Mouse (Mus musculus): ENCODE results near the gene Sec14l2.

The Sec14l2 gene

DNA sequence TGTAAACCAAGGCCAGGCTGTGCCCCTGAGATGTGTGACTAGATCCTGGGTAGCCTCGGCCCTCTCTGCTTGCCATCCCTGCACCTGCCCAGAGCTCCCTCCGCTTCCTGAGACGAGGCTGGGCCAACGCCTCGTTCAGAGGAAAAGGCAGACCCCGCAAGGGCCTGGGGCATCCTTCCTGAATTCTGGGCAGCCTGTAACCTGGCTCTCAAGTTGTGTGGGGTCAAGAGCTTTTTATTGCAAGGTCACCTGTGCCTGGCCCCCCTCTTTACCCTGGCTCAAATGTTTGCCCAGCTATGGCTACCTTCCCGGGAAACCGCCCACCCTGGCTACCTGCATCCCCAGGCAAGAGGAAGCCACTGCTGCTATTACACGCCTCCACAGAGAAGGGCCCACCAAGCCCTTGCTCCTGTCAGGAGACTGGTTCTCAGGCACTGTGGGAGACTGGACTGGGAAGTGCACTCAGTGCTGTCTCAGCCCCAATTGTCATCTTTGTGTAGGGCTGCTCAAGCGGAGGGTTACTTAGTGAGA, 26.1 kb downstream of the Sec14l2 start:
- no peak for DNase-seq

DNA sequence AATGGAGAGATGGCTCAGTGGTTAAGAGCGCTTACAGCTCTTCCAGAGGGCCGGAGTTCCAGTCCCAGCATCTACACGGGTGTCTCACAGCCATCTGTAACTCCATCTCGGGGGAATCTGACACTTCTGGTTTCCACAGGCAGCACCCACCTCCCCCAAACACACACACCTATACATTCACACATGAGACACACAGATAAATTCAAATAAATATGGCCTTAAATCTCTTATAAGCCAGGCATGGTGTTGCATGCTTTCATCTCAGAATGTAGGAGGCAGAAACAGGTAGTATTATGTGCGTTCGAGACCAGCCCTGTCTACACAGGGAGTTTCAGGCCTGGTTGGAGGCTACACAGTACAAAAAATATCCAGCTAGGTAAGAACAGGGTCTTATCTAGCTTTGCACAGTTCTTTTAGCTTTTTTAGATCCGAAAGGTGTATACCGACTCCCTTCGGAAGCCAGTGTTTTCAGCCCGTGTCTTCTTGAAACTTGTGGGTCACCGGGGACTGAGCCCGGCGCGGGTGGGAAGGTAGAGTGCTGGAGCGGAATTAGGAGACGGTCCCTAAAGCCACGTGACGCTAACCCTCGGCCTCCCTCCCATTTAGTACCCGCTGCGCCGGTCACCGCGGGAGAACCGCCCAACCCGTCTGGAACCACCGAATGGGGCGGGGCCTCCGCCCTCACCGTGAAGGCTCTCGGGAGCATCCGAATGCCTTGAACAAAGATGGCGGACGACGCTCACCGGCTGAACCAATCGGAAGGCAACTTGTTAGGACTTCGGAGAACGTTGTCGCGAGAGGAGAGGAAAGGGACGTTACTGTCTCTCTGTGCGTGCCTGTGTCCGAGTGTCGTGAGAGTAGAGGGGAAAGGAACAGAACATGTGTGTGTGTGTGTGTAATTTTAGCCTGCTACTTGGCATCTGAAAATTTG, 26.9 kb downstream of the Sec14l2 start:
- peak; percentile 99 for DNase-seq

GRCm38 (mm10) chr11:4095171-4096053, 27.8 kb downstream of the Sec14l2 start, which contains the start of gene Mtfp1:
Gene Mtfp1 (minus strand): TSS chr11:4095445.
- DNase-seq: peak; percentile 56

DNA sequence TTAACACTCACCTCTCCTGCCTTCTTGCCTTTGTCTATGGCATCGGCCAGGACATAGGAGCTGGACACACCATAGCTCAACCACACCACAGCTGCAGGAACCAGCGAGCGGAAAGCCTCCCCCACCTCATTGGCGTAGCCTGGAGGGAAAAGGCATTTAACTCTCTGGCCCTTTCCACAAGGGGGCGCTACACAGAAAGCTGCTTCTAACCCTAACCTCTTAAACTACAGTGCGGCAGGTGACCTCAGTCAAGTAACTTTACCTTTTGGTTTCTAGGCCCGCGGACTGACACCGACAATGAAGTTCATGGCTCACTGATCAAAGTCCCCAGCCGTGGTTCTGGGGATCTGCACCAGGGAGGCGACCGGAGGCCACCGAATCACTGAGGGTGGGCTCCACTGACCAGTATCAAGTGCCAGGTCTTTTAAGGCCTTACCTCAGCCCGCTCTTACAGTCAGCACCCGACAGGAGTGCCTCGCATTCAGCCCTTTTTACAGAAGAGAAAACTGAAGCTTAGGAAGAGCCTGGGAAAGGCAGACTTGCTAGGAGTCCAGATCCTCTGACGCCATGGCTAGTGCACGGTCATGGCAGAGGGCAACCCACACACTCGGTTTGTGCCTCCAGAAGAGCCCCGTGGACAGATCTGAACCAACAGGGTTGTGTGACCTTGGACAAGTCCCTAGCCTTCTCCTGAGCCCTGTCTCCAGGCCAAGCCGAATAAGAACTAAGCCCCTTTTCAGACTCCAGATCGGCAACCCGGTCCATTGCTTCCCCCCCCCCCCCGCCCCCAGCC, 28.6 kb downstream of the Sec14l2 start:
- DNase-seq: peak; percentile 81

GRCm38 (mm10) chr11:4093459-4094377, 29.5 kb downstream of the Sec14l2 start:
- DNase-seq: no peak

GRCm38 (mm10) chr11:4087267-4087666, 35.9 kb downstream of the Sec14l2 start:
- DNase-seq: no peak

GRCm38 (mm10) chr11:4086246-4086645, 37.0 kb downstream of the Sec14l2 start:
- no peak for DNase-seq

GRCm38 (mm10) chr11:4083316-4084078, 39.7 kb downstream of the Sec14l2 start:
- peak; percentile 80 for DNase-seq

DNA sequence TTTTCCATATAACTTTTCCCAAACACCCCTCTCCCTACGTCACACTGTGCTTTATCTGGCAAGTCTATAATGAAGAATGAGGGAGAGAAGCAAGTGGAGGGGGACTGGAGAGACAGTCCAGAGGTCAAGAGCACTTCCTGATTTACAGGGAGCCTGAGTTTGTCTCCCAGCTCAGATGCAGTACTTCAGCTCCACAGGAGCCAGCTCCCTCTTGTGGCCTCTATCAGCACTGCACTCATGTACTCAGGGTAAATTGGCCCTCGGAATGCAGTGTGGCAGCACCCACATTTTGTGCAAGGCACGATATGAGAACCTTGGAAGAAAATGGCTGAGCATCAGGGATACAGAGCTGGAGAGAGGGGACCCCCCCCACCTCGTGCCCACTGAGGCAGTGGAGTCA, 43.0 kb downstream of the Sec14l2 start:
- DNase-seq: peak; percentile 75

DNA sequence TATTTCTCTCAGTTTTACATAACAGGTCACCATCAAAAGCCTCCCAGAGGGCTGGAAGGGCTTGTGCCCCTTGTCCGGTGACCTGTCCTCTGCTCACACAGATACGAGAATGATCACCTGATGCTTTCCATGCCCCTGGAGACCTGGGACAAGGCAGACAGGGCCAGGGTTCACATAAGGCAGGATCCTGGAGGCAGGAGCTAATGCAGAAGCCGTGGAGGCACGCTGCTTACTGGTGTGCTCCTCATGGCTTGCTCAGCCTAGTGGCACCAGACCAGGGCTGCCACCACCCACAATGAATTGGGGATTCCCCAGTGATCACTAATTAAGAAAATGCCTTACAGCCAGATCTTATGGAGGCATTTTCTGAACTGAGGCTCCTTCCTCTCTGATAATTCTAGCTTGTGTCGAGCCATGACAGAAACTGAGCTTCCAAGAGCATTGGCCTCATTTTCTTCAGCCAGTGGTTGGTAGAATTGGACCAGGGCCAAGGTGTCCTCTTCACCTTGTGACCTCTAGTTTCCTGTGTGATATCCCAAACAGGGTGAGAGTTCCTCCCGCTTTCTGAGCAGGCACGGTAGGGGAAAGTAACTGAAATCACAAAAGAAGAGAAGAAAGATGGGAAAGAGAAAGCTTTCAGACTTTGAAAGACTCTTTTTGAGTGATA, 44.8 kb downstream of the Sec14l2 start:
- no peak for DNase-seq

DNA sequence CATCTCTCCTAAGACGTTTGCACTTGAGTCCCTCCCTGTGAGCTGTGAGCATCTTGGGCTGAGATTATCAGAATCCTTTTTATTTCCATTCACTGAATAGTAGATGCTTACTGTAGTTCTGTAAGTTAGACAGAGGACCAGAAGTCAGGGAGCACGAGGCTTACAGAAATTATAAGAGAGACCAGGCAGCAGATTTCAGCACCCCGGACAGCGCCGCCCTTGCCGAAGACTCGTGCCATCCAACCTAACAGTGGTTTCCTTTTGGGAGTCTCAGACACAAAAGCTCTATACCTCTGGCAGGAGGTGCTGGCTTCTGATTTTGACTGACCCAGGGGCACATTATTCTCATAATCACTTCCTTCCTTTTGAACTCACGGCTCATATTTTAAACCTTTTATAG, 46.6 kb downstream of the Sec14l2 start:
- DNase-seq: peak; percentile 62

GRCm38 (mm10) chr11:4069664-4070063, 53.6 kb downstream of the Sec14l2 start:
- DNase-seq: no peak

DNA sequence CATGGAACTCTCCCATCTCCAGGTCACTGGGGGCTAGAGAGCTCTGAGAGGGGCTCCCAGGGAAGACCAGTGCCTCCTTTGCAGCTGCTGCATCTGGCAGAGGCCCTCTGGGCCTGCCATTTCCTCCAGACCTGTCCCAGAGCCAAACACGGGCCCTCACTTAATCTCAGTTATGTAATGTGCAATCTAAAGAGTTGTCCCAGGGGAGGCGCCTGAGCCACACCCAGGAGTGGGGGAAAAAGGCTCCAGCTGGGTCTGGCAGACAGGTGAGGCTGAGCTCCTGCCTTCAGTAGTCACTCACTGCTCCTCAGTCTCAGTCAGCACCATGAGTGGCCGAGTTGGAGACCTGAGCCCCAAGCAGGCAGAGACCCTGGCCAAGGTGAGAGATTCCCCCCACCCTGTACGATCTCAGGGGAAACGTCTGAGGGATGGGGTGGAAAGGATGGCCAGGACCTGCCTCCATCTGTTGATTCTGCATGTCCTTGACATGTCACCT, 58.5 kb downstream of the Sec14l2 start, which contains the start of gene Sec14l3:
Gene Sec14l3, plus strand, starts transcription at position 215 of the 496 bp plus-strand sequence.
- peak; percentile 76 for DNase-seq

- peak; percentile 67 for DNase-seq
Observed at GRCm38 (mm10) chr11:4062981-4063380, 60.2 kb downstream of the Sec14l2 start.

DNA sequence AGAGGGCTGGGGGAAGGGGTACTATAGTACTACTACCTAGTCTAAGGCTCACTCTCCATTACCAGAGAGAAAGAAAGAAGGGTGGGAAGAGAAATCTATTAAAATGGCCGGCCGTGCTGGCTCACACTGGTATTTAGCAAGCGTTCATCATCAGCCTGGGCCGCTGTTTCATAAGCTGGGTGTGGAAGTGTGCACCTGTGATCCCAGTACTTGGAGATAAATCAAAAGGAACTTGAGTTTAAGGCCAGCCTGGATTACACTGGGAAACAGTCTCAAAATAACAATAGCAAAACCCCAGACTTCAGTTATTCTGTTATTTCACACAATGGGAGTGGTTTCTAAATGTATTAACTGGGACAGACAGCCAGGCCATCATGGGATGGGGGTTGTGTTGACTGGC, 60.7 kb downstream of the Sec14l2 start:
- no peak for DNase-seq

DNA sequence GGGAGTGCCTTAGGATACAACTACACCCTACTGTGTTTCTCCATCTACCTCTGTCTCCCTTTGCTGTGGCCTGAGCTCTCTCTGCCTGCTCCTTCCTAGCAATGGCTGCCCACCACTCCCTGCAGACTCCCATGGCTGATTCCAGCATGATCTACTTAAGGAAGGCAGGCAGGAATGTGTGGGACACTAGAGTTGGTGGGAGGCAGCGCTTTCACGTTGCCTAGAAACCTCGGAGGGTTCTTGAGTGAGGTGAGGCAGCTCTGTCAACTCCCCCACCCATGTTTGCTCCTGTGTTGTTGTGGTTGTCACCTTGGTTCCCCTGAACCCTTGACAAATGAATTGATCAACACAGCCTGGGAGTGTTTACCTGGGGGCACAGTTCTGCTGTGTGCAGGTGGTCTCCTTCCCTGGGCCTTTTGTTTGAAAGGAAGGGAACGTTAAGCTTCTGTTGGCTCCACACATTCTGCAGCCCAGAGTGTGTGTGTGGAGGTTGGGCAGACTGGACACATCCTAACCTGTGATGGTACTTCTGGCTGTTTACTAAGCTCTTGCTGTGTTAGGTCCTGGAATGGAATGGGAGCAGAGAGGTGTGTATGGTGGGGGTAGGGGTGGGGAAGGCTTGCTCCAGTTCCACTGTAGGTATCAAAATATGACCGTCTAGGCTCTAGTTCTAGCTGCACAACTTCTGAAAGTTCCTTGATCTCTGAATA, 62.2 kb downstream of the Sec14l2 start:
- DNase-seq: peak; percentile 72

DNA sequence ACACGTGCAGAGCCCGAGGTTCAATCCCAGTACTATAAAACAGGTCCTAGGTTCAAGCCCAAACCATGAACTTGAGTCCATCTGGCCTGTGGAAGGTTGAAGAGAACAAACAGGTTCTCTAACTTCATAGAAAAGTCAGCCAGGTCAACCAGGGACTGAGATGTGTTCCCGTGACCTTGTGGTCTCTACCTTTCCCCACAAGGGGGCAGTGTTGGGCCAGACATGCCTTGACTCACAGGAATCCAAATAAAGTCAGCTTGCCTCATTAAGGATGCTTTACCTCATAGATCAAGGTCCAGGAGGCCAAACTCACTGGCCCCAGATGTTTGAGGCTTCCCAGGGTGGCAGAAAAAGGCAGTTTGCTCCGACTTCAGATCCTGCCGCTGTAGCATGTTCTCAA, 69.6 kb downstream of the Sec14l2 start:
- DNase-seq: peak; percentile 81

DNA sequence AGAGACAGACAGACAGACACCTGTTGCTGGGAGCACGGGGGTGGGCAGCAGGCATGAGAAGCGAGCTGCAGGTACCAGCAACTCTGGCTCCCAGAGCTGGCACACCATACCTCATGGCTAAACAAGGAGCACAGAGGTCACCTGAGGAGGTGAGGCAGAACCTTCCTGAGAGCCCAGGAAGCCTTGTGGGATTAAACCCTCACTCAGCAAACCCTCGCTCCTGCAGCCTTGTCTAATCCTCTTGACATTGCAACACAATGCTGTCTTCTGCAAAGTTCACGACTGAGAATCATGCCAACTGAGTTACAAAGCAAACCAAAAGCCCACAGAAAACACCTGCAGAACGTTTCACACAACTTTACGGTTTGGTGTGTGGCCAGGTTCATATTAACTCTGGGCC, 74.8 kb downstream of the Sec14l2 start:
- DNase-seq: no peak

DNA sequence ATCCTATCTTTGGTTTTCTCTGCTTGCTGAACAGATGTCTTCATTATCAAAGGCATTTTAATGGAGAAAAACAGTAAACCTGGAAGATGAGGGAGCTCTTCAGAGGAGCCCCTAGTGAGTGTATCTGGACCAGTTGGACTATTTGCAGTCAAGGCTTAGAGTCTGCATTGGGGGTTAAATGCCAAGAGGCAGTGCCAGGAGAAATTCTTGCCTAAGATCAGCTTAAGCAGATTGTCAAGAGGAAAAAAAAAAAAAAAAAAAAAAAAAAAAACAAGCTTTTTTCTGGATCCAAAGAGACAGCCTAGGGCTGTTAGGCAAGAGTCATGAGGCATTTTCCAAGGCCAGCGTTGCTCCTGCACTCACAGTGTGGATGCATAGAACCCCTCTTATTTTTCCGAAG, 75.4 kb downstream of the Sec14l2 start:
- no peak for DNase-seq

Data from lung, postnatal 10 days (tissue).